Mouse (Mus musculus) hindbrain, postnatal 0 days (tissue): ENCODE measurements around the gene Hhipl1. TPM values are rescaled to one million over a fixed set of nuclear protein-coding genes. Genes with fewer than 3 reads are reported as not detected.

Experiments used
- ATAC-seq: fragments of 200-750 bp; cut with Nextera tagmentation; 2 replicates; pipeline ENCODE4 v1.8.0; 2017; ENCODE audit warnings: mild to moderate bottlenecking, moderate TSS enrichment, moderate library complexity
- DNase-seq: peaks from one replicate; pipeline ENCODE4 v3.0.0-alpha.2; 2015; ENCODE audit warnings: low spot score
- H3K27ac ChIP-seq: fragments of 300-500 bp; sonication (generic); 2 replicates; pipeline ENCODE4 v1.5.1; 2014; ENCODE audit warnings: mild to moderate bottlenecking
- H3K27me3 ChIP-seq: fragments of 300-500 bp; sonication (generic); 2 replicates; pipeline ENCODE4 v1.6.1; 2014; ENCODE audit warnings: low read length, mixed read lengths; ENCODE audit not compliant: insufficient read depth
- H3K36me3 ChIP-seq: fragments of 300-500 bp; sonication (generic); 2 replicates; pipeline ENCODE4 v1.6.1; 2014; ENCODE audit warnings: low read length, mixed read lengths; ENCODE audit not compliant: insufficient read depth
- H3K4me1 ChIP-seq: fragments of 300-500 bp; sonication (generic); 2 replicates; pipeline ENCODE4 v1.6.1; 2014; ENCODE audit warnings: antibody characterized with exemption, low read length, mixed read lengths; ENCODE audit not compliant: insufficient read depth
- H3K4me2 ChIP-seq: fragments of 300-500 bp; sonication (generic); 2 replicates; pipeline ENCODE4 v1.6.1; 2014; ENCODE audit warnings: low read depth, mild to moderate bottlenecking, low read length, moderate library complexity, mixed read lengths
- H3K4me3 ChIP-seq: fragments of 300-500 bp; sonication (generic); 2 replicates; pipeline ENCODE4 v1.5.1; 2014; ENCODE audit warnings: low read length
- H3K9ac ChIP-seq: fragments of 300-500 bp; sonication (generic); replicated peaks from 2 replicates; pipeline ENCODE4 v1.6.1; 2014; ENCODE audit warnings: mild to moderate bottlenecking, low read length, moderate library complexity, mixed read lengths
- H3K9me3 ChIP-seq: fragments of 300-500 bp; sonication (generic); 2 replicates; pipeline ENCODE4 v1.6.1; 2016; ENCODE audit warnings: low read length, mixed read lengths
- CTCF ChIP-seq: IDR thresholded peaks from 2 replicates; pipeline ENCODE4 v1.5.1; 2016; ENCODE audit warnings: antibody characterized with exemption, control low read depth, low read depth
- WGBS: fragments of 180-500 bp; shearing (Covaris S2); extraction: QIAGEN DNeasy Blood & Tissue Kit; methylation state at CpG from one replicate; pipeline ENCODE4 v1.1.7; 2014; 5-methylcytosine and 5-hydroxymethylcytosine counted together
- polyA plus RNA-seq: library from polyadenylated mRNA; unstranded; fragments of >200 nt; fragmentation: Nextera tagmentation; extraction: Ambion mirVana; gene quantifications from 2 replicates; pipeline ENCODE4 v1.2.1, GENCODE M21; 2015
- total RNA-seq: library from RNA; depleted of rRNA; stranded (reverse); fragments of >200 nt; gene quantifications from 2 replicates; pipeline ENCODE4 v1.2.3, GENCODE M21; 2014

Hhipl1 gene
- total and polyA plus RNA-seq, 2 experiments from 2014 or later = 3.2 to 10.2 TPM

DNA sequence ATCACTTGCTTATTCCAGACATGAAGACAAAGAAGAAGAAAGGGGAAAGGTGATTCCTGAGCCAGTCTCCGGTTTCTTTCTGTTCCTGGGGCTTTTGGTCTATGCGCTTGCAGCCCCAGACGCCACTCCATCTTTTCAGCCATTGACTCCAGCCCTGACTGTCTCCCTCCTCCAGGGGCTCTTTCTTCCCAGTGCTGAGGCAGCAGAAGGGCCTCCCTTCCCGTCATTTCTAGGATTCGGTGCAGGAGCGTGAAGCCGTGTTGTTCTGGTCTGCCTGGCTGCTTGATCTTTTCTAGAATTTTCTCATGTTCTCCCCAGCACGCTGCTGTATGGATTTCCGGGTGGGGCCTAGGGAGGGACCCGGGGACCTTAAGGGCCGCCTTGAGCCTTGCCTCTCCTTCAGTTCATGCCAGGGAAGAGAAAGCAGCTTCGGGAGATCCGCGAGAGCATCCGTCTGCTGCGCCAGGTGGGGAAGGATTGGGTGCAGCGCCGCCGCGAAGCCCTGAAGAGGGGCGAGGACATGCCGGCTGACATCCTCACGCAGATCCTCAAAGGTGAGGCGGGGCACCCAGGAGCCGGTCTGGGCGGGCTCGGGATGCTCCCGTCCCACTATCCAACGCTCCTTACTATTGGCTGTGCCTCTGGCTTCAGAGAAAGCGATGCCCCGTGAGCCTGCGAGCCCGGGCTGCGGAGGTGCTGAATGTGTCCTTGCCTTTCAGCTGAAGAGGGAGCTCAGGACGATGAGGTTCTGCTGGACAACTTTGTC is 46.5 kb downstream of the Hhipl1 start:
- ATAC-seq = peak; percentile 22; the same call in 1 of the 2 replicates
- Histone ChIP-seq H3K27ac (no peak overlapping the region), H3K9ac (peak overlapping the region; percentile 43; the same call in 1 of the 2 replicates)

DNA sequence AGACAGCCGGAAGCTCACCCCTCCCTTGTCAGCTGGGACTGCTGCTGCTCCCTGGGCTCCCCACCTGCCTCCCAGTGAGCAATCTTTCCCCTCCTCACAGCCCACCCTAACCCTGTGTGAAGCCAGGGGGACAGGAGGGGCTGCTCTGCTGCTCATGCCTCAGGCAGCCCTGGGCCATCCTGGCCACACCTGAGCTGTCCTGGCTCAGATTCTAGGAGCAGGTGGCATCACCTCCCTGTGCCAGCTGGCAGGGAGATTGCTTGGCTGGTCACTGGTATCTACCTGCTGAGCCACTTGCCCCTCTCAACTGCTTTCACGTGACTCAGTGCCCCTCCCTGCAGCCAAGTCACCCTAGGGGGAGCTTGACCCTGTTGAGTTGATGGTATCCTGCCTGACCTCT is 48.2 kb downstream of the Hhipl1 start:
- peak; percentile 68 for ATAC-seq

More for the DNA sequence above, 46.5 kb downstream of the Hhipl1 start:
- no peaks in the 10 kb centered on the region for H3K9me3 ChIP-seq
- H3K27me3 ChIP-seq = 0 out of 2 replicates have a peak, but pooled peaks cover 3% of the 10 kb centered on the region
- H3K36me3 ChIP-seq = no peaks in the 10 kb centered on the region
- DNase-seq = no peak
- H3K4me1 ChIP-seq = no peaks in the 10 kb centered on the region
- H3K4me2 ChIP-seq = peak overlapping the region; percentile 42
- H3K4me3 ChIP-seq = no peak overlapping the region
- TF ChIP-seq CTCF = no peak
- 16% methylated on average over 35 of the region's 35 CpGs for WGBS

DNA sequence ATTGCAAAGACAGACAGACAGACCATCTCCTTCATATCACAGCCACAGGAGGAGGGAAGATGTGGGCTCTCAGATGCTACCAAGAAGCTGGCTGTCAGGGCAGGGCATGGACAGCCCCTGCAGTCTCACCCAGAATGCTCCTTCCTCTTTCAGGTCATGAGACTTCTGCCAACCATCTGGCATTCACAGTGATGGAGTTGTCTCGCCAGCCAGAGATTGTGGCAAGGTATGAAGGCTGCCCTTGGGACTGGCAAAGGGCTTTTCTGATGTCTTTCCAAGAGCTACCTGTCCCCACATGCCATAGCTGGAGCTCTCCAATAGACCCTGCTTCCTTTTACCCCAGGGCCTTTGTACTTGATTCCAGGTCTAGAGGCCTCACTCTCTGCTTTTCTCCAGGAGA is 49.2 kb downstream of the Hhipl1 start:
- TF ChIP-seq CTCF = no peak
- no peaks in the 10 kb centered on the region for H3K36me3 ChIP-seq
- H3K4me3 ChIP-seq = no peak overlapping the region
- H3K4me1 ChIP-seq = no peaks in the 10 kb centered on the region
- no peaks in the 10 kb centered on the region for H3K9me3 ChIP-seq
- no peak overlapping the region for H3K27ac ChIP-seq
- H3K9ac ChIP-seq = no peak overlapping the region
- H3K27me3 ChIP-seq = 0 out of 2 replicates have a peak, but pooled peaks cover 3% of the 10 kb centered on the region
- DNase-seq (no peak), ATAC-seq (no peak)
- 100% methylated on average over 1 of the region's 1 CpGs for WGBS
- no peak overlapping the region for H3K4me2 ChIP-seq

More for the DNA sequence above, 48.2 kb downstream of the Hhipl1 start:
- H3K9me3 ChIP-seq = no peaks in the 10 kb centered on the region
- WGBS = 59% methylated on average over 2 of the region's 2 CpGs
- peak; percentile 43 for DNase-seq
- no peak overlapping the region for H3K9ac ChIP-seq
- H3K4me1 ChIP-seq = no peaks in the 10 kb centered on the region
- no peak overlapping the region for H3K4me3 ChIP-seq
- TF ChIP-seq CTCF = no peak
- H3K36me3 ChIP-seq = no peaks in the 10 kb centered on the region
- no peak overlapping the region for H3K4me2 ChIP-seq
- H3K27ac ChIP-seq = no peak overlapping the region
- 0 out of 2 replicates have a peak, but pooled peaks cover 3% of the 10 kb centered on the region for H3K27me3 ChIP-seq

DNA sequence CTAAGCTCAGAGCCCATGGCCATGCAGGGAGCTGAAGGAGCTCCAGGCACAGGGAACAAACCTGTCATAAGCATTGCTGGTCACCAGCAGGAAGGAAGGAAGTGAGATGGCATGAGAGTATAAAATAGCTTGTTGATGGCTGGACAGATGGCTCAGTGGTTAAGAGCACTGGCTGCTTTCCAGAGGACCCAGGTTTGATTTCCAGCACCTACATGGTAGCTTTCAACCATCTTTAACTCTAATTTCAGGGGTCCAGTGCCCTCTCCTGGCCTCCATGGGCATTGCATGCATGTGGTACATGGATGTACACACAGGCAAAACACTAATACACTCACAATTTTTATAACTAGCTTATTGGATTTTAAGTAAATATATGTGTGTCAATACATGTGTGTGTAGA is 49.9 kb downstream of the Hhipl1 start:
- no peak overlapping the region for H3K4me3 ChIP-seq
- no peaks in the 10 kb centered on the region for H3K36me3 ChIP-seq
- H3K27ac ChIP-seq = no peak overlapping the region
- no peak overlapping the region for H3K4me2 ChIP-seq
- 0 out of 2 replicates have a peak, but pooled peaks cover 3% of the 10 kb centered on the region for H3K27me3 ChIP-seq
- H3K9ac ChIP-seq = no peak overlapping the region
- no peak for DNase-seq
- no peaks in the 10 kb centered on the region for H3K9me3 ChIP-seq
- H3K4me1 ChIP-seq = no peaks in the 10 kb centered on the region
- no peak for TF ChIP-seq CTCF
- ATAC-seq = no peak

DNA sequence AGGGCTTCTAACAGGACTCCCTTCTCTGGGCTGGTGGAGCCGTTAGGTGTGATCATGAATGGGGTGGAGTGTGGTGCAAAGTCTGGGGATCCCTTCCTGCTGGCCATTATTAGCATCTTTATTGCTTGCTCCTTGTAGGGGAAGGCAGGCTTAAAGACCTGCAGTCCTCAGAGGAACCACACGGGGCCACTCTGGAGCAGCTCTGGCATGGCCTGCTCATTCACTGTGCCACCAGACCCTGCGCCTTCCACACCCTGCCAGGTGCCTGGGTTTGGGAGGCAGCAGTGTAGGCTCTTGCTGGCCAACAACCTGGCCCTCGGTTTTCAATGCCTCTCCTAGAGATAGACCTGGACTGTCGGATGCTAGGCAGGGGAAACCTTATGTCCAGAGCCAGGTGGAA is 57.7 kb downstream of the Hhipl1 start:
- peak; percentile 92 for DNase-seq
- TF ChIP-seq CTCF = peak; percentile 98
- Histone ChIP-seq H3K4me1 (no peaks in the 10 kb centered on the region), H3K9me3 (no peaks in the 10 kb centered on the region), H3K27ac (no peak overlapping the region), H3K4me2 (no peak overlapping the region), H3K9ac (0 out of 2 replicates have a peak overlapping the region, but pooled peaks have one; percentile 24), H3K27me3 (no peaks in the 10 kb centered on the region), H3K4me3 (no peak overlapping the region), H3K36me3 (no peaks in the 10 kb centered on the region)
- peak; percentile 79 for ATAC-seq
- 4% methylated on average over 5 of the region's 5 CpGs for WGBS

DNA sequence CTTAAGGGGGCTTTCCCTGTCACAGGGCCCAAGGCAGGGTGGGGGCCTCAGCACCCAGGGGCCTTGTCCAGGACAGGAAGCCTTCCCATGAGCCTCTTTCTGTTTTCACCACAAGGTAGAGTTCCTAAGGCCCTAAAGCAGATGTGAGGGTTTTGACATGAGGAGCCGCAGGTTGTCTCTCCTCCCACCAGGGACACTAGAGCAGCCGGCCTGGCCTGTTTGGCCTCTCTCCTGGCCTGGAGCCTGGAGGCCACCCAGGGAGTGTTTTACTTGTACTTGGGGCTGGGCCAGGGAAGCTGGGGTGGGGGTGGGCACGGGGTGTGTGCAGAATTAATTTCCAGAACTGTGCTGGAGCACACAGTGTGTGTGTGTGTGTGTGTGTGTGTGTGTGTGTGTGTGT is 59.3 kb downstream of the Hhipl1 start:
- 16% methylated on average over 3 of the region's 3 CpGs for WGBS
- peak; percentile 47 for TF ChIP-seq CTCF
- ATAC-seq (peak; percentile 50; the same call in 1 of the 2 replicates), DNase-seq (peak; percentile 81)
- Histone ChIP-seq H3K4me1 (no peaks in the 10 kb centered on the region), H3K4me2 (no peak overlapping the region), H3K27me3 (no peaks in the 10 kb centered on the region), H3K9ac (no peak overlapping the region), H3K9me3 (no peaks in the 10 kb centered on the region), H3K27ac (no peak overlapping the region), H3K36me3 (no peaks in the 10 kb centered on the region), H3K4me3 (no peak overlapping the region)

DNA sequence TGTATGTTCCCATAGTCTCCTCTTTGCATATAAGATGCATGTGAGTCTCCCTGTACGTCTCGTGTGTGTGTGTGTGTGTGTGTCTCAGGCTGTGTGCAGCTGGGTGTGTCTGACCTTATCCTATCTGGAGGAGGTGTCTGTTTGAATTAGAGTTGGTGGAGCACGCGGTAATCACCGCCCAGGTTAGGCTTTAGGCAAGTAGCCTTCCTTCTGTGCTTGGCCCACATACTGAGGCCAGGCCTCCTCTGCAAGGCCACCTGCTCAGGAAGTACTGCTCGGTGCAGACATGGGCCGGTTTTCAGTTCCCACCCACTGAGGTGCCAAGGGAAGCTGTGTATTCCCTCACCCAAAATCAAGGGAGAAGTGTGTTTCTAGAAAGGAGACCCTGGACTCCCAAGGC is 59.8 kb downstream of the Hhipl1 start:
- 66% methylated on average over 7 of the region's 7 CpGs for WGBS
- no peak for TF ChIP-seq CTCF
- Histone ChIP-seq H3K4me3 (no peak overlapping the region), H3K9ac (no peak overlapping the region), H3K27me3 (no peaks in the 10 kb centered on the region), H3K4me2 (no peak overlapping the region), H3K4me1 (no peaks in the 10 kb centered on the region; the same call in 1 of the 2 replicates), H3K36me3 (no peaks in the 10 kb centered on the region), H3K9me3 (no peaks in the 10 kb centered on the region), H3K27ac (no peak overlapping the region)
- ATAC-seq (no peak), DNase-seq (no peak)
